Mouse (Mus musculus) hindbrain, embryonic 13.5 days (tissue): ENCODE measurements around the gene Tspo2. TPM values are rescaled to one million over a fixed set of nuclear protein-coding genes. Genes with fewer than 3 reads are reported as not detected.
A peak's percentile ranks its signal among the peaks of the same experiment; 100 is the strongest.
"Not testable (repeated sequence)": the region's sequence is repeated elsewhere in the genome, so short reads cannot be mapped to it uniquely, and the experiment has no call there.

Source experiments
- ATAC-seq: fragments of 200-750 bp; cut with Nextera tagmentation; 2 replicates; pipeline ENCODE4 v1.8.0; 2017; ENCODE audit warnings: moderate TSS enrichment; ENCODE audit not compliant: low FRiP score
- H3K27ac ChIP-seq: fragments of 300-500 bp; sonication (generic); 2 replicates; pipeline ENCODE4 v1.5.1; 2015; ENCODE audit warnings: inconsistent platforms, mild to moderate bottlenecking, moderate library complexity
- H3K27me3 ChIP-seq: fragments of 300-500 bp; sonication (generic); 2 replicates; pipeline ENCODE4 v1.6.1; 2015; ENCODE audit warnings: mild to moderate bottlenecking, inconsistent platforms
- H3K36me3 ChIP-seq: fragments of 300-500 bp; sonication (generic); 2 replicates; pipeline ENCODE4 v1.6.1; 2015; ENCODE audit warnings: mild to moderate bottlenecking, inconsistent platforms
- H3K4me1 ChIP-seq: fragments of 300-500 bp; sonication (generic); replicated peaks from 2 replicates; pipeline ENCODE4 v1.6.1; 2015; ENCODE audit warnings: inconsistent platforms
- H3K4me2 ChIP-seq: fragments of 300-500 bp; sonication (generic); 2 replicates; pipeline ENCODE4 v1.6.1; 2015; ENCODE audit warnings: inconsistent platforms, mild to moderate bottlenecking, moderate library complexity
- H3K4me3 ChIP-seq: fragments of 300-500 bp; sonication (generic); 2 replicates; pipeline ENCODE4 v1.5.1; 2015; ENCODE audit warnings: mild to moderate bottlenecking, inconsistent platforms
- H3K9ac ChIP-seq: fragments of 300-500 bp; sonication (generic); 2 replicates; pipeline ENCODE4 v1.6.1; 2015; ENCODE audit warnings: mild to moderate bottlenecking, inconsistent platforms
- H3K9me3 ChIP-seq: fragments of 300-500 bp; sonication (generic); 2 replicates; pipeline ENCODE4 v1.6.1; 2016; ENCODE audit warnings: inconsistent platforms
- WGBS: fragments of 180-500 bp; shearing (Covaris S2); methylation state at CpG from one replicate; pipeline ENCODE4 v1.1.7; 2015; 5-methylcytosine and 5-hydroxymethylcytosine counted together
- polyA plus RNA-seq: library from polyadenylated mRNA; unstranded; fragments of >200 nt; fragmentation: Nextera tagmentation; extraction: Ambion mirVana; gene quantifications from 2 replicates; pipeline ENCODE4 v1.2.1, GENCODE M21; 2015

Gene Tspo2
- 1.8 and 2.7 TPM in 2 replicates for polyA plus RNA-seq

DNA sequence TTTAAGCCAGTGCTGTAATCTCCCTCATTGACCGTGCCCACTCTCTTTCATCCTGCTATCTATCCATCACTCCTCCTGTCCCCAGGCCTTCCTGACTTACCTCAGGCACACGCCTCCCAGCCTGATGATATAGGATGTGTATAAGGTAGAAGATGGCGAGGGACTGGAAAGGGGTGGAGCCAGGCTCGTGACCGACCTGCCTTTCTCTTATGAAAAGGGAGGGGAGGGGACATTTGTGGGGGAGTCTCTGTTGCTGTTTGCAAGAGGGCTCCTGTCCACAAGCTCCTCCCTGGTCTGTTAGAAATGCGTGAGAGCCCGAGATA is at the start of gene Tspo2:
TSS of gene Tspo2 (minus strand) at position 170 of the 323 bp plus-strand sequence.
- 59% methylated on average over 7 of the region's 7 CpGs for WGBS
- no peak within 1 kb of the TSS for H3K27ac ChIP-seq

DNA sequence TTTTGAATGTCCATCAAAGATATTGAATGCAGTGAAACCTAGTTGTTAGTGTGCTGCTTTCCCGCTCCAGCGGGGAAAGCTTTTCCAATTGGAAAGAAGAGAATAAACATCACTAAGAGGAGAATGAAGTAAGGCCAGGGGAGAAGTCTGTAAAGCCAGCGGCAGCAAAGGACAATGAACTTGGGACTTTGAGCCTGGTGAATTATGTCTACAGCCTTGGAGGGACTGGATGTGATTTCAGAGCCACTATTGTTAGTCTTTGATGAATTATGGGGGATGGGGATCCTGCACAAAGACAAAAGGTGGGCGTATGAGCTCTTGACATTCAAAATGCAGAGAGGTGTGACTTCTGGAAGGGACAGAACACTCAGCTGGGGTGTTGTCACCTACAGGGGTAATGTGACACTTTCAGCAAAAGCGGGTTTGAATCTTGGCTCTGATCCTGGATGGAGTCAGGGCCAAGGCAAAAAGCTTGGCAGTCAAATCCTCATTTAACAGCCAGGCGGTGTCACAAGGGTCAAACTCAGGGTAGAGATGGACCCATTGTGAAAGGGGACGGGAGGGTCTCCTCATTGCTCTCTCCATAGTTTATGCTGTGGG is 49.6 kb upstream of the Tspo2 start:
- H3K27me3 ChIP-seq: no peaks in the 10 kb centered on the region
- H3K9ac ChIP-seq: no peak overlapping the region
- no peaks in the 10 kb centered on the region for H3K9me3 ChIP-seq
- WGBS: 79% methylated on average over 7 of the region's 7 CpGs
- H3K4me3 ChIP-seq: no peak overlapping the region
- H3K4me1 ChIP-seq: peaks cover 23% of the 10 kb centered on the region
- H3K27ac ChIP-seq: no peak overlapping the region
- no peaks in the 10 kb centered on the region for H3K36me3 ChIP-seq
- ATAC-seq: no peak
- H3K4me2 ChIP-seq: no peak overlapping the region

More for the DNA sequence above, at the start of gene Tspo2:
- H3K9me3 ChIP-seq: no peaks in the 10 kb centered on the region
- peaks cover 11% of the 10 kb centered on the region for H3K4me1 ChIP-seq
- no peak within 1 kb of the TSS for H3K4me3 ChIP-seq
- H3K9ac ChIP-seq: no peak within 1 kb of the TSS
- H3K4me2 ChIP-seq: no peak within 1 kb of the TSS
- H3K27me3 ChIP-seq: peaks cover 3% of the 10 kb centered on the region; the same call in 1 of the 2 replicates
- no peaks in the 10 kb centered on the region for H3K36me3 ChIP-seq
- ATAC-seq: no peak

DNA sequence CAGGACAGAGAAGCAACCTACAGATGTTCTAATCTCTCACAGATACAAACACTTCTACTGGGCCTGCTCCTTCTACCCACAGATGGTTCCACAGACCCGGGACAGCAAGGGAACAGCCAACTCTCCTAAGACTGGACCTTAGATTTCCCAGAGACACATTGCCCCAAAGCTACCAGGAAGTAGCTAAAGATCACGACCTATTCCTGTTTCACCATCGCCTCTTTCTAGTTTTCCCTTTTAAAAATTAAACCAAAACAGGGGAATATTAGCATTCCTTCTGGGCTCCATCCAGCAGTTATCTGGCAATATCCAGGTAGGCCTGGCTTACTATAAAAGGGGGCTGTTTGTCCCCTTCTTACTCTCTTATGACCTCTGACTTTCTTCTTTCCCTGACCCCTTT is 46.7 kb upstream of the Tspo2 start:
- Histone ChIP-seq H3K4me3 (no peak overlapping the region), H3K4me1 (peaks cover 7% of the 10 kb centered on the region; the same call in 1 of the 2 replicates), H3K9me3 (no peaks in the 10 kb centered on the region), H3K36me3 (no peaks in the 10 kb centered on the region), H3K27me3 (no peaks in the 10 kb centered on the region), H3K4me2 (no peak overlapping the region), H3K27ac (no peak overlapping the region), H3K9ac (no peak overlapping the region)
- WGBS: 75% methylated on average over 3 of the region's 3 CpGs
- ATAC-seq: no peak

DNA sequence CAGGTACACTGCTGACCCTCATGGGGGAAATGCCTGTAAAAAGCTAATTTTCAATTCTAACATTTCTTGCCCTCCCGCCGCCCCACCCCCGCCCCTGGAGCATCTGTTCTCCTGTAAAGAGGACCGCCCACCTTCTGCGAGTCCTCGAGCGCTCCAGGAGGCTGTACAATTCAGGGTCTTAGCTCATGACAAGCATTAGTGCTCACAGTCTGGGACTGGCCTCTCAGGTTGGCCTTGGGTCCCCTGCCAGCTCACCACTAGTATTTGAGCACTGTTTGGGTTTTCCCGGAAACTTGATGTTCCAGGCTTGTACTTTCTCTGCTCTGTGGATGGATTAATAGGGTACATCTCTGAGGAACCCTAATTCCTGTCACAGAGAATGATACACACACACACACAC is 42.7 kb upstream of the Tspo2 start:
- Histone ChIP-seq H3K27ac (no peak overlapping the region), H3K9ac (no peak overlapping the region), H3K4me2 (no peak overlapping the region), H3K27me3 (no peaks in the 10 kb centered on the region), H3K36me3 (no peaks in the 10 kb centered on the region), H3K4me3 (no peak overlapping the region), H3K9me3 (no peaks in the 10 kb centered on the region), H3K4me1 (peaks cover 3% of the 10 kb centered on the region; the same call in 1 of the 2 replicates)
- ATAC-seq: peak; percentile 66; the same call in 1 of the 2 replicates
- 55% methylated on average over 8 of the region's 8 CpGs for WGBS

DNA sequence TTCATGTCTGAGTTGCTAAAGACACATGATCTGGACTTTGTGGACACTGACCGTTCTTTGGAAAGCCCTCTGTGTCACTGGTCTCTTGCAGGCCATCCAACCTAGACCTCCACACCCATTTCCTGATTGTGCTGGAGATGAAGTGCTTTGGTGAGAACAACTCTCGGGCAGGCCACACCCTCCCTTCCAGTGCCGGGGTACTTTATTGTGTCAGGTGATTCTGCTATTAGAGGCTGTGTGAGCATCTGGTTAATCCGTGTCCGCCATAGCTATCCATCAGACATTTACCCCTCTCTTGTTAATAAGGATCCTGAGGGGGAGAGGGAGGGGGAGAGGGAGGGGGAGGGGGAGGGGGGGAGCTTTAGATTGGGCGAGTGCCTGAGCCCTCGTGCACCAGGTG is 42.3 kb upstream of the Tspo2 start:
- no peak overlapping the region for H3K27ac ChIP-seq
- H3K36me3 ChIP-seq: no peaks in the 10 kb centered on the region
- H3K4me3 ChIP-seq: no peak overlapping the region
- no peak overlapping the region for H3K9ac ChIP-seq
- no peak for ATAC-seq
- H3K27me3 ChIP-seq: no peaks in the 10 kb centered on the region
- H3K4me2 ChIP-seq: no peak overlapping the region
- no peaks in the 10 kb centered on the region for H3K9me3 ChIP-seq
- H3K4me1 ChIP-seq: no peaks in the 10 kb centered on the region
- 48% methylated on average over 7 of the region's 7 CpGs for WGBS

DNA sequence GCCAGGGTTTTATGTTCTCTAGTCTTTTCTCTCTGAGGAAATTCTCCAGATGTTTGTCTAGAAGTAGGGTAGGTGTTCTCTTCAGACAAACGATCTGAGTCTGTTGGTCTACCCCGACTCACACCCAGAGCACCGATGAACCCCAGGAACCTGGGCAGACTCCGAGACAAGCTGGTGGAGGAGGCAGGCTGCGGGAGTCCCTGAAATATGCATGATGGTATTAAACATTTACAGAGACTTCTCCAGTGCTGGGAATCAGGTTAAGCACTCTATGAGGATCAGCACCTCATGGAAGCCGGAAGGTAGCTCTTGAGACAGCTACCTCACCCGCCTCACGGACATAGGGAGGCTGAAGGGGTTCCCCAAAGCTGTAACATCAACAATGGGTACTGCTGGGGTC is 41.3 kb upstream of the Tspo2 start:
- Histone ChIP-seq H3K9ac (no peak overlapping the region), H3K36me3 (no peaks in the 10 kb centered on the region), H3K27ac (no peak overlapping the region), H3K27me3 (no peaks in the 10 kb centered on the region), H3K4me2 (no peak overlapping the region), H3K9me3 (no peaks in the 10 kb centered on the region), H3K4me1 (no peaks in the 10 kb centered on the region), H3K4me3 (no peak overlapping the region)
- 94% methylated on average over 8 of the region's 8 CpGs for WGBS
- ATAC-seq: no peak

DNA sequence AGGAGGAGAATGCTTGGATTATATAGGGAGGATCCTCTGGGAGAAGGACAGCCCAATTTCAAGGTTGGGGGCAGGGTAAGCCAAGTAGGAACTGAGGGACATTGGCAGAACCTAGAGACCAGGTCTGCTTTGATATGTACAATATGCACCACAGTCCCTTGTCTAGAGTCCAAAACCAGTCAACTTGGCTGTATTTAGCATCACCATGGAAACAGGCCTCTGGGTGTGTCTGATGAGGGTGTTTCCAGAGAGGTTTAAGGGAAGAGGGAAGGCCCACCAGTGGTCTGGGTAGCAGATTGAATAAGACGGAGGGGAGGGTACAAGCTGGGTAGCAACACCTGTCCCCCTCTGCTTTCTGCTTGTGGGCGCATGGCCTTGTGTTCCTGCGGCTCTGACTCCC is 38.1 kb upstream of the Tspo2 start:
- no peak overlapping the region for H3K9ac ChIP-seq
- H3K4me2 ChIP-seq: no peak overlapping the region
- 91% methylated on average over 3 of the region's 3 CpGs for WGBS
- H3K4me1 ChIP-seq: no peaks in the 10 kb centered on the region
- H3K27me3 ChIP-seq: no peaks in the 10 kb centered on the region
- H3K4me3 ChIP-seq: no peak overlapping the region
- ATAC-seq: no peak
- H3K27ac ChIP-seq: no peak overlapping the region
- no peaks in the 10 kb centered on the region for H3K36me3 ChIP-seq
- no peaks in the 10 kb centered on the region for H3K9me3 ChIP-seq

DNA sequence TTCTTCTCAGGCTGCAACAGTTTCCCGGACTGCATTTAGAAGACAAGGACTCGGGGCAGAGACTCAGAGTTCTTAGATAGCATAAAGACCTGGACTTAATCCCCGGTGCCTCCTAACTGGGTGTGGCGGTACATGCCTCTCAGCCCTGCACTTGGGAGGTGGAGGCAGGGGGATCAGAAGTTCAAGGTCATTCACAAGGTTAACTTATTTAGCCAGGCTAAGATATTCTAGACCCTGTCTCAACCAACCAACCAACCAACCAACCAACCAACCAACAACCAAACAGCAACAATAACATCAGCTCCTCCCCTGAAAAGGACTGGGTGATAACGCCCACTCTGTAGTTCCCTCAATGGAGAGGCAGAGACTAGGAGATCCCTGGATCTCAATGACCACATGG is 32.9 kb upstream of the Tspo2 start:
- H3K27ac ChIP-seq: no peak overlapping the region
- no peaks in the 10 kb centered on the region for H3K4me1 ChIP-seq
- ATAC-seq: no peak
- WGBS: 95% methylated on average over 5 of the region's 5 CpGs
- no peak overlapping the region for H3K4me2 ChIP-seq
- H3K4me3 ChIP-seq: no peak overlapping the region
- H3K9ac ChIP-seq: no peak overlapping the region
- H3K9me3 ChIP-seq: no peaks in the 10 kb centered on the region
- H3K36me3 ChIP-seq: no peaks in the 10 kb centered on the region
- no peaks in the 10 kb centered on the region for H3K27me3 ChIP-seq

DNA sequence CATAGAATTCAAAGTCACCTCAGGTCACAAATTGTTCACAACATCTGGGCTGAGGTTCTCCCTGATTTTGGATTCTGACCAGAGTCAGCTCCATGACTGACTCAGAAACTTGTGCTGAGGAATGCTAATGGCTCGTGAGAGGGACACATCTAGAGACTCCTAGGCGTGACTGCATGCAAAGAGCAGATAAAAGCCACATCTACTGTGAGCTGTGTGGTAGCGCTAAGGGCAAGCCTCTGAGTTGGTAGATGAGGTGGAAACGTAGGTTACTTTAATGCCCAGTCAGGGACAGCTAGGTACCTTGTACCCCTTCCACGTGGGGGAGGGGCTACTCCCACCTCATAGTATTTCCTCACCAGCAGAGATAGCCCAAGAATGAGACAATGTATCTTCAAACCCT is 32.4 kb upstream of the Tspo2 start:
- no peaks in the 10 kb centered on the region for H3K4me1 ChIP-seq
- no peak for ATAC-seq
- no peak overlapping the region for H3K4me2 ChIP-seq
- no peak overlapping the region for H3K4me3 ChIP-seq
- H3K27me3 ChIP-seq: no peaks in the 10 kb centered on the region
- H3K36me3 ChIP-seq: no peaks in the 10 kb centered on the region
- H3K9me3 ChIP-seq: no peaks in the 10 kb centered on the region
- no peak overlapping the region for H3K9ac ChIP-seq
- H3K27ac ChIP-seq: no peak overlapping the region
- WGBS: 87% methylated on average over 5 of the region's 5 CpGs

DNA sequence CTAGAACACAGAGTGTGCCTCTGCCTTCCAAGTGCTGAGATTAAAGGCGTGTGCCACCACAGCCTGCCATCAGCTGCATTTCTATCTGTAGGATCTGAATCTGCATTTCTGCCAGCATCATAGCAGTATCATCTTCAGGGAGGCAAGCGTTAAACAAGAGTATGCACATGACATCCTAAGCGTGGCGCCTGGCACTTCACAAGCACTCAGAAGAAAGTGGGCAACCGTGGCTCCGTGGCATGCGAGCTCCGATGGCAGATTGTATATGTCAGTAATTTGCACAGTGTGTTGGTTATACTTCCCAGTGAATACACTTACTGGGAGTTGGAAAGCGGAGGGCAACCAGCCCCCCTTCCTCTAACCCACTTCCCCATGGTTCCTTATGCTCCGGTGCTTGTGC is 28.6 kb upstream of the Tspo2 start:
- no peak for ATAC-seq
- Histone ChIP-seq H3K4me1 (no peaks in the 10 kb centered on the region), H3K27ac (no peak overlapping the region), H3K4me3 (no peak overlapping the region), H3K9me3 (no peaks in the 10 kb centered on the region), H3K9ac (no peak overlapping the region), H3K36me3 (no peaks in the 10 kb centered on the region), H3K27me3 (no peaks in the 10 kb centered on the region), H3K4me2 (no peak overlapping the region)
- 90% methylated on average over 10 of the region's 10 CpGs for WGBS

DNA sequence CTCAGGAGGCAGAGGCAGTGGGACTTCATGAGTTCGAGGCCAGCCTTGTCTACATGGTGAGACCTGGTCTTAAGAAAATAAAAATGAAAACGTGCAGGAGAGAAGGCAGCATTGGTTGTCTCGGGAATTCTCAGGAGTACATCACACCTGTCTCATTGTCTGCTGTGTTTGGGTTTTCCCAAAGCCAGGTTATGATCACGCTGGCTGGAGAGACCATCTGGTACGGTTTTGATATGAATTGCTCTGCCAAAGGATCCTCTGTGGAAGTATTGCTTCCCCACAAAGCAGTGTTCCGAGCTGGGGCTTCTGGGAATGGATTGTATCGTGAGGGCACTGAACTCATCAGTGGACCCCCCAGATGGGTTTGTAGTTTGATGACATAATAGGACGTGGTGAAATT is 24.1 kb upstream of the Tspo2 start:
- H3K4me1 ChIP-seq: no peaks in the 10 kb centered on the region
- H3K4me3 ChIP-seq: no peak overlapping the region
- no peak for ATAC-seq
- 82% methylated on average over 8 of the region's 8 CpGs for WGBS
- H3K4me2 ChIP-seq: no peak overlapping the region
- H3K36me3 ChIP-seq: no peaks in the 10 kb centered on the region
- H3K9ac ChIP-seq: no peak overlapping the region
- no peaks in the 10 kb centered on the region for H3K9me3 ChIP-seq
- no peaks in the 10 kb centered on the region for H3K27me3 ChIP-seq
- H3K27ac ChIP-seq: no peak overlapping the region

DNA sequence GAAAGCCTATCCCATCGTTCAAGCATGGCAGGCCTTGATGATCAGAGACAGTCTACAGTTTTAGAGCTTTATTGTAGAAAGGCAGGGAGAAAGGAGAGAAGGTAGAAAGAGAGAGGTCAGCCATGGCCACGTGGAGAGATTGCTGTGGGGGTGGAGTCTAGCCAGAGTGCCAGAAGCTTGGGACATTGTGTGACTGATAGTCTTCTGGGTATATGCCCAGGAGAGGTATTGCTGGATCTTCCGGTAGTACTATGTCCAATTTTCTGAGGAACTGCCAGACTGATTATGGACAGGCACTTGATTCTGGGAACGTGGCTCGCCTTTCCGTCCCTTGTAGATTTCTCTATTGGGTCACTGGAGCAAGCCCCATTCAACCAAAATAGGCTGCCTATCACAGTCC is 23.0 kb upstream of the Tspo2 start:
- H3K36me3 ChIP-seq, H3K4me3 ChIP-seq, ATAC-seq, H3K9ac ChIP-seq, H3K27ac ChIP-seq, H3K4me2 ChIP-seq, H3K9me3 ChIP-seq, H3K27me3 ChIP-seq, H3K4me1 ChIP-seq: not testable (repeated sequence)
- WGBS: 84% methylated on average over 6 of the region's 6 CpGs

DNA sequence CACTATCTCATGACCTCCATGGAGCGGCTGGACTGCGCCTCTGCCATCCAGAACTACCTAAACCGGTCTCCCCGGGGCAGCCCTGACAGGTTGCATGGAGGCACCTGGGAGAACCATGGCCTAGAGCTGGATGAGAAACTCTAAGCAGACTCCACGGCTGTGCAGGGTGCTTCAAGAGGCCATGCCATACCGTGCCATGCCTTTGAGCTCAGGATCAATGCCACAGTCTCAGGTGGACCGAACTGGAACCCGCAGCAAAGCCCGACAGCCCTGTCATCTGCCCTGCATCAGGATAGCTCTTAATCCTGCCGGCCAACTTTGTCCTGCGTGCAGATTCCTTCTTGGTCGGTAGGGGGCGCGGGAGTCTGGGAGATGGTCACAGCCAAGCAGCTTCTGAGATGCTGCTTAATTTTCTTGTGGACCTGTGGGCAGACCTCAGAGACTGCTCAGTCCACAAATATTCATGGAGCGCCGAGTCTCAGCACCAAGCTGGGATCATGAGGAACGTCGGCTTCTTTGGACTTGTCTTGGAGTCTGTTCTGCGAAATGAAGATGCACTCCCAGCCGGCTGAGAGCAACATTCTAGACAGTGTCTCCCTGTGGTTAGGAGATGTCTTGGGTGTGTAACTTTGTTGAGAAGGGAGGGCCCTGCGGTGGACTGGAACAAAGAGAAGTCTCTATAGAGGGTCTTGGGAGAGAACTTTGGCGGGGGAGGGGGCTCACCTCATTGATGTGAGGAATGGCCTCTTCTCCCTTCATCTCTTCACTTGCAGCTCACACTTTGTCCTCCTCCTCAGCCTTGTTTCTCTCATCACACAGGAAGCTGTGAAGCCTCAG is 16.3 kb upstream of the Tspo2 start:
- H3K4me1 ChIP-seq: 0 out of 2 replicates have a peak, but pooled peaks cover 5% of the 10 kb centered on the region
- no peak overlapping the region for H3K9ac ChIP-seq
- peak overlapping the region; percentile 44 for H3K4me2 ChIP-seq
- H3K27ac ChIP-seq: no peak overlapping the region
- ATAC-seq: peak; percentile 93
- H3K27me3 ChIP-seq: peaks cover 11% of the 10 kb centered on the region; the same call in 1 of the 2 replicates
- 10% methylated on average over 22 of the region's 22 CpGs for whole genome bisulfite sequencing
- H3K36me3 ChIP-seq: no peaks in the 10 kb centered on the region
- no peaks in the 10 kb centered on the region for H3K9me3 ChIP-seq
- peak overlapping the region; percentile 21 for H3K4me3 ChIP-seq
